Mouse (Mus musculus) monocyte, adult 59 days (primary cell): ENCODE results near the gene Riox1. TPM values are rescaled to one million over a fixed set of nuclear protein-coding genes. Genes with fewer than 3 reads are reported as not detected.

Source experiments
- total RNA-seq, 2 experiments: library from RNA; stranded (reverse); gene quantifications; one replicate each; pipeline ENCODE4 v1.2.4; 2023

Riox1 gene
- total RNA-seq, result 10 to 100 TPM; 12.9 to 13.7 TPM

DNA sequence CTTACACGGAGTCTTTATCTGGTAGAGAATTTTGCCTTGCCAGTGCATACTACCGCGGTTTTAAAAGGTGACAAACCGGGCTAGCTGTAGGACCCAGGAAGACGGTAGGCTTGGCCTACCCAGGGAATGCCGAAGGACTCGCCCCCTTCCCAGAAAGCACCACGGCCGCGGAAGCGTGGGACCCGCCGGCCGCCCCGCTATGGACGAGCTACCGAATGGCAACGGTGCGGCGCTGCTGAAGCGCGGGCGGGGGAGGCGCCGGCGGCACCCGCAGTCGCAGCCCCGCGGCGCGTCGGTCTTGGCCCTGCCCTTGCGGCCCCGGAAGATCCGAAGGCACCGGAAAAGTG is at the start of gene Riox1:
TSS of gene Riox1 (plus strand) at position 116 of the 347 bp plus-strand sequence.

DNA sequence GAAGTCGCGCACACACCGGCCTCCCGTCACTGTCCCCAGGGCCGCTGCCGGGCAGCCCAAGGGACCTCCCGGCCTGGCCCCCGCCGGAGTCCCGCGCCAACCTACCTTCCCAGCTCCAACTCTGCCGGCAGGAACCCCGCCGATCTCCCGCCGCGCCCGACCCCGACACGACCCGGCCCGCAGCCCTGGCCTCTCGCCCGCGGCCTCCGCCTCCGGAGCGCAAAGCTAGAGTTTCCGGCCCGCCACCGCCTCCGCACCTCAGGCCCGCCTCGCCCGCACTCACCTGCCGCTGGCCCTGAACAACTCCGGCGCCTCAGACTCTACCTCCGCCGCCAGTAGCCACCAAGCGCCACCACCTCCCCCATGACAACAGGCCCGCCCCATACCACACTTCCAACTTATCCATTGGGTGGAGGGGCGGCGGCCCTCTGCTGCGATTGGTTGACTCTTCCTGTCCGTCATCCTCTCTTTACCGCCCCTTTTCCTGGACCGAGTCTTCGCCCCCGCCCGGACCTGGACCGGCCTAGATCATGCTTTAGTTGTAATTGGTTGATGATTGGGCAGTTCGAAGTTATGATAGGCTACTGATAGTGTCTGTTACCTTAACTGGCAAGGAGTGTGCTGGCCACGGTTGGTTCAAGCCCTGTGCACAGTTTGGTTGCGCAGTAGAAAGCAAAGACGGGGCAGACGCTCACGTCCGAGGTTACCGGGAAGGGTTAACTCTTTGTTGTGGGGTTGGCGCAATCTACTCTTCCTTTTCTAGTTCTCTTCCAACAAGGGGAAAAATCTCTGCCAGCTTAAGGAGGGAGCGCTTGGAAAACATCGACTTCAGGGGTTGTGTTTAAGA is 28.6 kb upstream of the Riox1 start, which contains the start of gene Numb:
TSS of gene Numb (minus strand) at position 400 of the 847 bp plus-strand sequence.

DNA sequence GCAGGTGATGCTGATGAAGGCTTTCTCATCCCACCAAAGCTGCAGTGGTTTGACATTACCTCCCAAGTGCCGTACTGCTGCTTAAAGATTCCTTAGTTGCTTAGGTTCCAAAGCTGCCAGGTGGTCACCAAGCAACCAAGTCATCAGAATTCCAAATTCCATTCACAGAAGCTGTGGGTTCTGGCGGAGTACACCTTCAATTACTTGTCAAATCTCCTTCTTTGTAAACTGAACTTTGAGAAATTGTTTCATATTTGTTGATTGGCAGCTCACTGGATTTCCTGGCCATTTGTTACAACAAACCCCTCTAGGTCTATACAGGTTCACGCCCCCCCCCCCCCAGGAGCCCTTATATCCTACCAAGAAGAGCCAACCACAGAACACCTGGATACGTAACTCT is 34.3 kb downstream of the Riox1 start, which contains the start of gene Heatr4:
TSS of gene Heatr4 (minus strand) at position 101 of the 400 bp plus-strand sequence.

DNA sequence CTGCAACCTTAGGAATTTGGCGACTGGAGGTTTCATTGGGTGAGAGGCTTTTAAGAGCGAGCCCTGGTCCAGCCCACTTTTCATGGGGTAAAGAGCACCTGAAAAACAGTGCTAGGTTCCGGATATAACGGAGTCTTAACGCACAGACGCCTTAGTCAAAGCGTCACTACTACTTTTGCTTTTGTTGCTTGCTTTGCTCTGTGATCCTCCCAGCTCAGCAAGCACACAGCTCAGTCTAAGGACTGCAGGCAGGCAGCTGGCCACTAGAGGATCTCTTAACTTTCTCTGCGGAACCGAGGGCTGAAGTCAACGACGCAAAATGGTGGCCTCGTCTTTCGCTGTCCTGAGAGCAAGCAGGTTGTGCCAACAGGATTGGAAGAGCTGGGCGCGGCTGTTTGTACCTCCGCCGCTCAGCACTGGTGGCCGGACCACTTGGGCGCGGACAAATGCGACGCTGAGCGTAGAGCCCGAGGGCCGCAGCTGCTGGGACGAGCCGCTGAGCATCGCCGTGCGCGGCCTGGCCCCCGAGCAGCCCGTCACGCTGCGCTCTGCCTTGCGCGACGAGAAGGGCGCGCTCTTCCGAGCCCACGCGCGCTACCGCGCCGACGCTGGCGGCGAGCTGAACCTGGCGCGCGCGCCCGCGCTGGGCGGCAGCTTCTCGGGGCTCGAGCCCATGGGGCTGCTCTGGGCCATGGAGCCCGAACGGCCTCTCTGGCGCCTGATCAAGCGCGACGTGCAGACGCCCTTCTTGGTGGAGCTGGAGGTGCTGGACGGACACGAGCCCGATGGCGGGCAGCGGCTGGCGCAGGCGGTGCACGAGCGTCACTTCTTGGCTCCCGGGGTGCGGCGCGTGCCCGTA is 37.4 kb downstream of the Riox1 start, which contains the start of gene Acot2:
TSS of gene Acot2 (plus strand) at position 279 of the 859 bp plus-strand sequence.

Other genes with a start within 250 kb of the Riox1 start
- under 1 TPM in 1 of 2 experiments, not detected in 1; 0.12 TPM for gene Papln, start 187.0 kb upstream of the Riox1 start, total RNA-seq
- gene Numb, start 28.7 kb upstream of the Riox1 start, total RNA-seq, result 10 to 100 TPM; 46.1 to 49.0 TPM
- not detected for gene Heatr4, start 34.2 kb downstream of the Riox1 start, total RNA-seq
- 10 to 100 TPM; 15.8 to 16.5 TPM for gene Acot2, start 37.3 kb downstream of the Riox1 start, total RNA-seq
- 10 to 100 TPM; 39.1 to 39.2 TPM for gene Acot1, start 58.9 kb downstream of the Riox1 start, total RNA-seq
- gene Acot4, start 87.8 kb downstream of the Riox1 start, total RNA-seq, result 1 to 10 TPM; 1.2 to 1.6 TPM
- gene Gm49366, start 88.3 kb downstream of the Riox1 start, total RNA-seq, result not detected
- gene Acot3, start 101.5 kb downstream of the Riox1 start, total RNA-seq, result not detected
- not detected for gene Acot5, start 118.7 kb downstream of the Riox1 start, total RNA-seq
- gene Acot6, start 150.0 kb downstream of the Riox1 start, total RNA-seq, result under 1 TPM; 0.24 to 0.64 TPM
- gene Dnal1, start 163.8 kb downstream of the Riox1 start, total RNA-seq, result under 1 TPM; 0.52 to 0.73 TPM
- gene Pnma1, start 197.9 kb downstream of the Riox1 start, total RNA-seq, result 1 to 10 TPM; 3.1 to 4.0 TPM